Comparison of ENCODE assay signal across 24 mouse cellular contexts in genomic region chr17:56681791-56682190, GRCm38 (mm10). TPM values are rescaled to one million over a fixed set of nuclear protein-coding genes. Genes with fewer than 3 reads are reported as not detected.
DNase-seq lines count a peak whose midpoint lies in the region; TF ChIP-seq lines count a peak whose summit lies in the region.
"Had no signal": no experiment of that assay in that cellular context is flagged by ENCODE, and none has a peak within 500 bp of the region (broad histone marks: within the 10 kb centered on the region; RNA-seq: fewer than 3 reads in every experiment).

No protein-coding gene starts in this region.

- TF ChIP-seq POLR2A in testis, adult 2 months (IDR thresholded peaks at IDR 0.05; ENCODE audit: control insufficient read depth, low read depth, low read length): no peak

- H3K36me3 ChIP-seq in testis, adult 2 months (ENCODE audit: control insufficient read depth, insufficient read depth, low read length): no peaks in the 10 kb centered on the region; the same call in none of the 2 replicates

- H3K27me3 ChIP-seq in testis, adult 2 months (ENCODE audit: control insufficient read depth, insufficient read depth, low read length): no peaks in the 10 kb centered on the region
- H3K27me3 ChIP-seq: forebrain, embryonic 15.5 days; hindbrain, embryonic 12.5 days; kidney, embryonic 15.5 days; midbrain, embryonic 15.5 days; neural tube, embryonic 13.5 days; Patski had no signal

- H3K4me1 ChIP-seq in testis, adult 2 months (ENCODE audit: control insufficient read depth, insufficient read depth, low read length): no peaks in the 10 kb centered on the region
- H3K4me1 ChIP-seq: embryonic facial prominence, embryonic 10.5 days had no signal

- TF ChIP-seq CTCF in layer of hippocampus, adult 2 months (conservative IDR thresholded peaks at IDR 0.05): no peak
- TF ChIP-seq CTCF in testis, adult 2 months (IDR thresholded peaks at IDR 0.05; ENCODE audit: control insufficient read depth, insufficient read depth, insufficient replicate concordance, low read depth, low read length): no peak

- 0 out of 2 replicates have a peak overlapping the region, but pooled peaks have one; percentile 1 for H3K27ac ChIP-seq in layer of hippocampus, adult 2 months
- H3K27ac ChIP-seq in testis, adult 2 months (ENCODE audit: control insufficient read depth, insufficient read depth, low read depth, low read length): no peak overlapping the region
- H3K27ac ChIP-seq: embryonic facial prominence, embryonic 10.5 days; forebrain, embryonic 15.5 days; hindbrain, embryonic 12.5 days; kidney, embryonic 15.5 days; left cerebral cortex, adult 2 months; macrophage; midbrain, embryonic 15.5 days; neural tube, embryonic 13.5 days had no signal

- DNase-seq in adrenal gland, adult 8-10 months: peak; percentile 69
- DNase-seq in adrenal gland, postnatal 10 days: no peak
- DNase-seq in layer of hippocampus, adult 2 months (ENCODE audit: low spot score in 2 of 2): no peak
- DNase-seq in layer of hippocampus, postnatal 25 days (ENCODE audit: extremely low spot score in 1 of 2, low spot score in 1 of 2): no peak
- DNase-seq in testis, postnatal 10 days (ENCODE audit: low spot score): no peak
- no peak for DNase-seq in kidney, postnatal 36 days
- DNase-seq: cerebellum, adult 8-10 months; gastrocnemius, postnatal 25 days; kidney, postnatal 4 days; layer of hippocampus, adult 9-11 months; left cerebral cortex, postnatal 4 days; right cerebral cortex, adult 18-20 months; right cerebral cortex, postnatal 4 days had no signal

- no peak overlapping the region for H3K4me3 ChIP-seq in layer of hippocampus, adult 2 months
- peak overlapping the region; percentile 16; the same call in 1 of the 2 replicates for H3K4me3 ChIP-seq in testis, adult 2 months (ENCODE audit: control insufficient read depth, low read depth, low read length)
- H3K4me3 ChIP-seq: embryonic facial prominence, embryonic 10.5 days; forebrain, embryonic 15.5 days; hindbrain, embryonic 12.5 days; kidney, embryonic 15.5 days; left cerebral cortex, adult 2 months; midbrain, embryonic 15.5 days; neural tube, embryonic 13.5 days had no signal

RNA-seq across cellular contexts. Expression of gene Ranbp3, which starts 8.7 kb away (rescaled TPM):
- 10 to 100 TPM; 80.2 to 92.3 (median 84.3) TPM for total RNA-seq in adrenal gland, adult 8-10 months (2022)
- 10 to 100 TPM; 56.6 to 62.0 TPM for total RNA-seq in adrenal gland, postnatal 10 days (2021)
- total RNA-seq in layer of hippocampus, adult 2 months (2021): 10 to 100 TPM; 87.5 to 89.6 TPM
- total RNA-seq in layer of hippocampus, postnatal 25 days (2021): 10 to 100 TPM; 85.2 to 91.0 TPM
- polyA plus RNA-seq in testis, adult 2 months (2012; rRNA removed): 98.4 and 120 TPM in 2 replicates

RNA-seq across cellular contexts. Expression of gene Ndufa11, which starts 35.8 kb away (rescaled TPM):
- total RNA-seq in adrenal gland, adult 8-10 months (2022): 100 to 1,000 TPM; 176 to 281 (median 205) TPM
- total RNA-seq in adrenal gland, postnatal 10 days (2021): 100 to 1,000 TPM; 432 to 465 TPM
- total RNA-seq in layer of hippocampus, adult 2 months (2021): 100 to 1,000 TPM; 196 to 229 TPM
- total RNA-seq in layer of hippocampus, postnatal 25 days (2021): 100 to 1,000 TPM; 242 to 258 TPM
- 135 and 159 TPM in 2 replicates for polyA plus RNA-seq in testis, adult 2 months (2012; rRNA removed)

RNA-seq across cellular contexts. Expression of gene Vmac, which starts 36.0 kb away (rescaled TPM):
- total RNA-seq in adrenal gland, adult 8-10 months (2022): 10 to 100 TPM; 31.6 to 47.2 (median 41.6) TPM
- 10 to 100 TPM; 16.8 to 24.2 TPM for total RNA-seq in adrenal gland, postnatal 10 days (2021)
- total RNA-seq in layer of hippocampus, adult 2 months (2021): 10 to 100 TPM; 10.2 to 12.5 TPM
- 10 to 100 TPM; 11.5 to 14.4 TPM for total RNA-seq in layer of hippocampus, postnatal 25 days (2021)
- polyA plus RNA-seq in testis, adult 2 months (2012; rRNA removed): 9.2 and 12.4 TPM in 2 replicates

RNA-seq across cellular contexts. Expression of gene Catsperd, which starts 53.8 kb away (rescaled TPM):
- 1 to 10 TPM; 3.2 to 4.5 (median 3.4) TPM for total RNA-seq in adrenal gland, adult 8-10 months (2022)
- 1 to 10 TPM in 1 of 2 experiments, under 1 TPM in 1; 0.66 to 1.1 TPM for total RNA-seq in adrenal gland, postnatal 10 days (2021)
- total RNA-seq in layer of hippocampus, adult 2 months (2021): 1 to 10 TPM; 1.1 to 1.8 TPM
- total RNA-seq in layer of hippocampus, postnatal 25 days (2021): under 1 TPM; 0.44 to 0.85 TPM
- 182 and 184 TPM in 2 replicates for polyA plus RNA-seq in testis, adult 2 months (2012; rRNA removed)
- total RNA-seq: gastrocnemius, postnatal 25 days; heart, postnatal 25 days had no signal
- polyA plus RNA-seq: macrophage had no signal

RNA-seq across cellular contexts. Expression of gene Lonp1, which starts 55.1 kb away (rescaled TPM):
- total RNA-seq in adrenal gland, adult 8-10 months (2022): 100 to 1,000 TPM; 574 to 853 (median 690) TPM
- 100 to 1,000 TPM; 229 to 256 TPM for total RNA-seq in adrenal gland, postnatal 10 days (2021)
- 10 to 100 TPM; 56.5 to 60.2 TPM for total RNA-seq in layer of hippocampus, adult 2 months (2021)
- 10 to 100 TPM; 62.1 to 62.5 TPM for total RNA-seq in layer of hippocampus, postnatal 25 days (2021)
- 22.8 and 23.5 TPM in 2 replicates for polyA plus RNA-seq in testis, adult 2 months (2012; rRNA removed)
